Mouse (Mus musculus) cortical plate, adult 2 months (tissue): ENCODE results near the gene Nrap. TPM values are rescaled to one million over a fixed set of nuclear protein-coding genes. Genes with fewer than 3 reads are reported as not detected.

Experiments used
- H3K27ac ChIP-seq: fragments of 200-500 bp; 2 replicates; pipeline ENCODE4 v1.5.1; 2012; ENCODE audit warnings: low read length, control low read depth, inconsistent platforms; ENCODE audit not compliant: insufficient read depth
- H3K4me1 ChIP-seq: fragments of 200-500 bp; 2 replicates; pipeline ENCODE4 v1.6.1; 2011; ENCODE audit warnings: low read length; ENCODE audit not compliant: control insufficient read depth, insufficient read depth
- H3K4me3 ChIP-seq: fragments of 200-500 bp; 2 replicates; pipeline ENCODE4 v1.5.1; 2011; ENCODE audit warnings: mild to moderate bottlenecking, low read length, control low read depth; ENCODE audit not compliant: insufficient read depth
- CTCF ChIP-seq: fragments of 200-500 bp; IDR thresholded peaks from 2 replicates; pipeline ENCODE4 v1.5.1; 2011; ENCODE audit warnings: mild to moderate bottlenecking, control low read depth, low read length; ENCODE audit not compliant: insufficient read depth; ENCODE audit errors: extremely low read depth
- POLR2A ChIP-seq: fragments of 200-500 bp; IDR thresholded peaks from 2 replicates; pipeline ENCODE4 v1.6.1; 2011; ENCODE audit warnings: mild to moderate bottlenecking, low read length, control low read depth; ENCODE audit not compliant: insufficient read depth; ENCODE audit errors: extremely low read depth
- polyA plus RNA-seq: library from polyadenylated mRNA; depleted of rRNA; stranded (reverse); fragments of >200 nt; gene quantifications from 2 replicates; pipeline ENCODE4 v1.2.3, GENCODE M21; 2012

Gene Nrap
- polyA plus RNA-seq, 1 experiment: 0.40 TPM

GRCm38 (mm10) chr19:56353689-56354088 lies 36.1 kb downstream of the Nrap start:
- no peaks in the 10 kb centered on the region for H3K4me1 ChIP-seq
- TF ChIP-seq POLR2A (no peak), CTCF (no peak)
- no peak overlapping the region for H3K4me3 ChIP-seq
- H3K27ac ChIP-seq: no peak overlapping the region

- Histone ChIP-seq H3K4me3 (no peak overlapping the region), H3K4me1 (no peaks in the 10 kb centered on the region), H3K27ac (no peak overlapping the region)
- TF ChIP-seq POLR2A (no peak), CTCF (0 out of 2 replicates have a peak, but pooled peaks have one; percentile 3)
Measured at GRCm38 (mm10) chr19:56349295-56349694, 40.5 kb downstream of the Nrap start.

- no peaks in the 10 kb centered on the region for H3K4me1 ChIP-seq
- H3K27ac ChIP-seq: no peak overlapping the region
- no peak for TF ChIP-seq CTCF
- no peak for TF ChIP-seq POLR2A
- no peak overlapping the region for H3K4me3 ChIP-seq
Measured at GRCm38 (mm10) chr19:56346750-56347149, 43.1 kb downstream of the Nrap start.

GRCm38 (mm10) chr19:56346016-56346415 lies 43.8 kb downstream of the Nrap start:
- TF ChIP-seq CTCF: peak; percentile 57
- no peak for TF ChIP-seq POLR2A
- no peak overlapping the region for H3K4me3 ChIP-seq
- no peak overlapping the region for H3K27ac ChIP-seq
- H3K4me1 ChIP-seq: no peaks in the 10 kb centered on the region

- TF ChIP-seq CTCF (no peak), POLR2A (no peak)
- Histone ChIP-seq H3K4me1 (no peaks in the 10 kb centered on the region), H3K27ac (peak overlapping the region; percentile 66), H3K4me3 (no peak overlapping the region)
Measured at GRCm38 (mm10) chr19:56343869-56344563, 45.8 kb downstream of the Nrap start.

GRCm38 (mm10) chr19:56342006-56342405 lies 47.8 kb downstream of the Nrap start:
- TF ChIP-seq POLR2A: no peak
- TF ChIP-seq CTCF: no peak
- Histone ChIP-seq H3K27ac (no peak overlapping the region), H3K4me1 (no peaks in the 10 kb centered on the region), H3K4me3 (no peak overlapping the region)

- Histone ChIP-seq H3K4me1 (no peaks in the 10 kb centered on the region), H3K4me3 (no peak overlapping the region), H3K27ac (no peak overlapping the region)
- no peak for TF ChIP-seq POLR2A
- TF ChIP-seq CTCF: no peak
Measured at GRCm38 (mm10) chr19:56336826-56337225, 53.0 kb downstream of the Nrap start.

GRCm38 (mm10) chr19:56336321-56336720 lies 53.5 kb downstream of the Nrap start:
- no peak for TF ChIP-seq CTCF
- no peak for TF ChIP-seq POLR2A
- no peak overlapping the region for H3K4me3 ChIP-seq
- no peaks in the 10 kb centered on the region for H3K4me1 ChIP-seq

GRCm38 (mm10) chr19:56326243-56326855 lies 63.5 kb downstream of the Nrap start:
- TF ChIP-seq CTCF: no peak
- TF ChIP-seq POLR2A: no peak
- Histone ChIP-seq H3K4me3 (no peak overlapping the region), H3K27ac (no peak overlapping the region), H3K4me1 (no peaks in the 10 kb centered on the region)

More at GRCm38 (mm10) chr19:56336321-56336720, 53.5 kb downstream of the Nrap start:
- no peak overlapping the region for H3K27ac ChIP-seq

- no peak for TF ChIP-seq CTCF
- no peak for TF ChIP-seq POLR2A
Measured at GRCm38 (mm10) chr19:56325676-56326075, 64.2 kb downstream of the Nrap start.

More at GRCm38 (mm10) chr19:56325676-56326075, 64.2 kb downstream of the Nrap start:
- Histone ChIP-seq H3K4me3 (no peak overlapping the region), H3K27ac (no peak overlapping the region), H3K4me1 (no peaks in the 10 kb centered on the region)
